Mouse (Mus musculus): Measurements from ENCODE around the gene Arhgef38. TPM values are rescaled to one million over a fixed set of nuclear protein-coding genes. Genes with fewer than 3 reads are reported as not detected.

Arhgef38 gene
- polyA plus RNA-seq, 1 experiment, result not detected

GRCm38 (mm10) chr3:133227258-133228012 lies 7.3 kb downstream of the Arhgef38 start:
- Histone ChIP-seq H3K36me3 (ENCODE audit: control insufficient read depth) (no peaks in the 10 kb centered on the region), H3K9me3 (ENCODE audit: control insufficient read depth, low read length) (no peaks in the 10 kb centered on the region), H3K27me3 (ENCODE audit: control insufficient read depth) (no peaks in the 10 kb centered on the region), H3K4me3 (replicated peaks) (no peak overlapping the region), H3K4me1 (ENCODE audit: control insufficient read depth) (no peaks in the 10 kb centered on the region)
- TF ChIP-seq GATA1 (IDR thresholded peaks at IDR 0.05; ENCODE audit: low read length) (no peak), TAL1 (IDR thresholded peaks at IDR 0.05; ENCODE audit: low read length) (no peak)

GRCm38 (mm10) chr3:133218501-133218900 lies 16.2 kb downstream of the Arhgef38 start:
- H3K27me3 ChIP-seq (ENCODE audit: control insufficient read depth), result no peaks in the 10 kb centered on the region
- no peaks in the 10 kb centered on the region for H3K4me1 ChIP-seq (ENCODE audit: control insufficient read depth)
- no peak overlapping the region for H3K4me3 ChIP-seq (replicated peaks)
- no peaks in the 10 kb centered on the region for H3K36me3 ChIP-seq (ENCODE audit: control insufficient read depth)
- no peaks in the 10 kb centered on the region for H3K9me3 ChIP-seq (ENCODE audit: control insufficient read depth, low read length)
- TF ChIP-seq GATA1 (IDR thresholded peaks at IDR 0.05; ENCODE audit: low read length), result no peak
- TF ChIP-seq TAL1 (IDR thresholded peaks at IDR 0.05; ENCODE audit: low read length), result no peak

GRCm38 (mm10) chr3:133215198-133215819 lies 19.4 kb downstream of the Arhgef38 start:
- Histone ChIP-seq H3K36me3 (ENCODE audit: control insufficient read depth) (no peaks in the 10 kb centered on the region), H3K4me3 (replicated peaks) (no peak overlapping the region)

GRCm38 (mm10) chr3:133213434-133214114 lies 21.2 kb downstream of the Arhgef38 start:
- Histone ChIP-seq H3K4me3 (replicated peaks) (no peak overlapping the region), H3K27me3 (ENCODE audit: control insufficient read depth) (no peaks in the 10 kb centered on the region), H3K36me3 (ENCODE audit: control insufficient read depth) (no peaks in the 10 kb centered on the region), H3K4me1 (ENCODE audit: control insufficient read depth) (no peaks in the 10 kb centered on the region), H3K9me3 (ENCODE audit: control insufficient read depth, low read length) (no peaks in the 10 kb centered on the region)
- TF ChIP-seq GATA1 (IDR thresholded peaks at IDR 0.05; ENCODE audit: low read length) (no peak), TAL1 (IDR thresholded peaks at IDR 0.05; ENCODE audit: low read length) (no peak)

More at GRCm38 (mm10) chr3:133215198-133215819, 19.4 kb downstream of the Arhgef38 start:
- H3K27me3 ChIP-seq (ENCODE audit: control insufficient read depth), result no peaks in the 10 kb centered on the region
- H3K4me1 ChIP-seq (ENCODE audit: control insufficient read depth), result no peaks in the 10 kb centered on the region
- H3K9me3 ChIP-seq (ENCODE audit: control insufficient read depth, low read length), result no peaks in the 10 kb centered on the region
- TF ChIP-seq TAL1 (IDR thresholded peaks at IDR 0.05; ENCODE audit: low read length) (no peak), GATA1 (IDR thresholded peaks at IDR 0.05; ENCODE audit: low read length) (no peak)

GRCm38 (mm10) chr3:133211324-133211723 lies 23.4 kb downstream of the Arhgef38 start:
- TF ChIP-seq GATA1 (IDR thresholded peaks at IDR 0.05; ENCODE audit: low read length), result no peak
- no peak for TF ChIP-seq TAL1 (IDR thresholded peaks at IDR 0.05; ENCODE audit: low read length)
- no peaks in the 10 kb centered on the region for H3K27me3 ChIP-seq (ENCODE audit: control insufficient read depth)
- H3K9me3 ChIP-seq (ENCODE audit: control insufficient read depth, low read length), result no peaks in the 10 kb centered on the region
- H3K4me3 ChIP-seq (replicated peaks), result no peak overlapping the region
- H3K36me3 ChIP-seq (ENCODE audit: control insufficient read depth), result no peaks in the 10 kb centered on the region
- H3K4me1 ChIP-seq (ENCODE audit: control insufficient read depth), result no peaks in the 10 kb centered on the region

DNA sequence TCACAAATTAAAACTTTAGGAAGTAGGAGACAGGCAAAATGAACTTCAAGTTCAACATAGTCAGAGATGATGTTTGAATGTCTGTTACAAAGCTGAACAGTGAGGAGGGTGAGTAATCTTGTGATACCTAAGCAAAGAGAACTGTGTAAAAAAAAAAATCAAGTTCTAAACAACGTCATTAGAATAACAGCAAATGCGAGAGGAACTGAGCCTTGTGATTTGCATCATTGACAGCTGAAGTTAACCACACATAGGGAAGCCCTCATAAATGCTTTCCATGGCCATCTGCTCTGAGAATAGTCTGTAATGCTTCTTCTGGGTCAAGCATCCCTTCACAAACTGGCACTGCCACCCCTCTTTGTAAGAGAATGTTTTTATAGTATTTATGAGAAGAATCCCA lies 31.0 kb downstream of the Arhgef38 start:
- Histone ChIP-seq H3K9me3 (ENCODE audit: control insufficient read depth, low read length) (no peaks in the 10 kb centered on the region), H3K27me3 (ENCODE audit: control insufficient read depth) (no peaks in the 10 kb centered on the region), H3K36me3 (ENCODE audit: control insufficient read depth) (no peaks in the 10 kb centered on the region), H3K4me1 (ENCODE audit: control insufficient read depth) (no peaks in the 10 kb centered on the region), H3K4me3 (replicated peaks) (no peak overlapping the region)
- TF ChIP-seq GATA1 (IDR thresholded peaks at IDR 0.05; ENCODE audit: low read length), result no peak

- Histone ChIP-seq H3K9me3 (ENCODE audit: control insufficient read depth, low read length) (no peaks in the 10 kb centered on the region), H3K36me3 (ENCODE audit: control insufficient read depth) (no peaks in the 10 kb centered on the region), H3K4me3 (replicated peaks) (no peak overlapping the region), H3K4me1 (ENCODE audit: control insufficient read depth) (no peaks in the 10 kb centered on the region), H3K27me3 (ENCODE audit: control insufficient read depth) (no peaks in the 10 kb centered on the region)
- no peak for TF ChIP-seq TAL1 (IDR thresholded peaks at IDR 0.05; ENCODE audit: low read length)
- no peak for TF ChIP-seq GATA1 (IDR thresholded peaks at IDR 0.05; ENCODE audit: low read length)
Measured at GRCm38 (mm10) chr3:133202171-133202570, 32.6 kb downstream of the Arhgef38 start.

DNA sequence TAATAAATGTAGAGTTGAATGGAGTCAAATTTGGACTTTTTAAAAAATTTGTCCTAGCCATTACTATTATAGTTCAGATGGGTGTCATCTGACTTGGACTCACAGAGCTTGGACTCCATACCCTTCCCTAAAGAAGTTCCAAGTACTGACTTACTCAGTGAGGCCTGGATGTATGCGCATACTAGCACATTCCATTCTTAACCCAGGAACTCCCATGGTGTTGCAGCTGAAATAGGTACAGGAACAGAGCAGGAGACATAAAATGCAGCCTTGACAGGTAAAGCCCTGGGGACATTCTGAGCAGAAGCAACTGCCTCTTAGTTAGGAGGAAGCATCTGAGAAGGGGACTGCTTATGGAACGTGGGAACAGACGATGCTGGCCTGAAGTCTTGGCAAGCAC lies 45.8 kb downstream of the Arhgef38 start:
- H3K9me3 ChIP-seq (ENCODE audit: control insufficient read depth, low read length), result peaks cover 4% of the 10 kb centered on the region; the same call in 1 of the 2 replicates

GRCm38 (mm10) chr3:133187524-133187923 lies 47.2 kb downstream of the Arhgef38 start:
- no peaks in the 10 kb centered on the region for H3K27me3 ChIP-seq (ENCODE audit: control insufficient read depth)
- TF ChIP-seq TAL1 (IDR thresholded peaks at IDR 0.05; ENCODE audit: low read length), result no peak
- TF ChIP-seq GATA1 (IDR thresholded peaks at IDR 0.05; ENCODE audit: low read length), result no peak

More for the DNA sequence above, 45.8 kb downstream of the Arhgef38 start:
- Histone ChIP-seq H3K36me3 (ENCODE audit: control insufficient read depth) (no peaks in the 10 kb centered on the region), H3K4me1 (ENCODE audit: control insufficient read depth) (no peaks in the 10 kb centered on the region), H3K27me3 (ENCODE audit: control insufficient read depth) (no peaks in the 10 kb centered on the region), H3K4me3 (replicated peaks) (no peak overlapping the region)
- no peak for TF ChIP-seq TAL1 (IDR thresholded peaks at IDR 0.05; ENCODE audit: low read length)
- TF ChIP-seq GATA1 (IDR thresholded peaks at IDR 0.05; ENCODE audit: low read length), result no peak

More at GRCm38 (mm10) chr3:133187524-133187923, 47.2 kb downstream of the Arhgef38 start:
- Histone ChIP-seq H3K36me3 (ENCODE audit: control insufficient read depth) (no peaks in the 10 kb centered on the region), H3K9me3 (ENCODE audit: control insufficient read depth, low read length) (peaks cover 4% of the 10 kb centered on the region; the same call in 1 of the 2 replicates), H3K4me1 (ENCODE audit: control insufficient read depth) (no peaks in the 10 kb centered on the region), H3K4me3 (replicated peaks) (no peak overlapping the region)

All from erythroblast, embryonic 14.5 days (primary cell).